Mouse (Mus musculus) forebrain, embryonic 14.5 days (tissue): ENCODE data around the gene Cabcoco1. TPM values are rescaled to one million over a fixed set of nuclear protein-coding genes. Genes with fewer than 3 reads are reported as not detected.

Experiments
- ATAC-seq: fragments of 200-750 bp; cut with Nextera tagmentation; 2 replicates; pipeline ENCODE4 v1.8.0; 2017; ENCODE audit warnings: mild to moderate bottlenecking, moderate library complexity
- DNase-seq: peaks from one replicate; pipeline ENCODE4 v3.0.0-alpha.2; 2015; ENCODE audit warnings: low spot score
- H3K27ac ChIP-seq: fragments of 300-500 bp; sonication (generic); 2 replicates; pipeline ENCODE4 v1.5.1; 2014; ENCODE audit warnings: low read depth, mild to moderate bottlenecking, control low read depth, low read length, moderate library complexity
- H3K27me3 ChIP-seq: fragments of 300-500 bp; sonication (generic); replicated peaks from 2 replicates; pipeline ENCODE4 v1.6.1; 2014; ENCODE audit warnings: low read length, control low read depth, mixed read lengths; ENCODE audit not compliant: control insufficient read depth, insufficient read depth
- H3K36me3 ChIP-seq: fragments of 300-500 bp; sonication (generic); 2 replicates; pipeline ENCODE4 v1.6.1; 2014; ENCODE audit warnings: low read length, control low read depth; ENCODE audit not compliant: control insufficient read depth, insufficient read depth
- H3K4me1 ChIP-seq: fragments of 300-500 bp; sonication (generic); 2 replicates; pipeline ENCODE4 v1.6.1; 2014; ENCODE audit warnings: antibody characterized with exemption, low read length, control low read depth; ENCODE audit not compliant: control insufficient read depth, insufficient read depth
- H3K4me2 ChIP-seq: fragments of 300-500 bp; sonication (generic); 2 replicates; pipeline ENCODE4 v1.6.1; 2014; ENCODE audit warnings: mild to moderate bottlenecking, control low read depth, low read length
- H3K4me3 ChIP-seq: fragments of 300-500 bp; sonication (generic); 2 replicates; pipeline ENCODE4 v1.5.1; 2014; ENCODE audit warnings: low read depth, low read length, control low read depth
- H3K9ac ChIP-seq: fragments of 300-500 bp; sonication (generic); 2 replicates; pipeline ENCODE4 v1.6.1; 2014; ENCODE audit warnings: mild to moderate bottlenecking, low read length, control low read depth, moderate library complexity
- H3K9me3 ChIP-seq: fragments of 300-500 bp; sonication (generic); replicated peaks from 2 replicates; pipeline ENCODE4 v1.6.1; 2016; ENCODE audit warnings: low read length, control low read depth, mixed read lengths; ENCODE audit not compliant: control insufficient read depth
- WGBS: fragments of 180-500 bp; shearing (Covaris S2); extraction: QIAGEN DNeasy Blood & Tissue Kit; methylation state at CpG from one replicate; pipeline ENCODE4 v1.1.7; 2014; 5-methylcytosine and 5-hydroxymethylcytosine counted together
- polyA plus RNA-seq: library from polyadenylated mRNA; unstranded; fragments of >200 nt; fragmentation: Nextera tagmentation; extraction: Ambion mirVana; gene quantifications from 2 replicates; pipeline ENCODE4 v1.2.1, GENCODE M21; 2014

Cabcoco1 gene
- polyA plus RNA-seq, 1 experiment from 2014 or later: 1.1 TPM

DNA sequence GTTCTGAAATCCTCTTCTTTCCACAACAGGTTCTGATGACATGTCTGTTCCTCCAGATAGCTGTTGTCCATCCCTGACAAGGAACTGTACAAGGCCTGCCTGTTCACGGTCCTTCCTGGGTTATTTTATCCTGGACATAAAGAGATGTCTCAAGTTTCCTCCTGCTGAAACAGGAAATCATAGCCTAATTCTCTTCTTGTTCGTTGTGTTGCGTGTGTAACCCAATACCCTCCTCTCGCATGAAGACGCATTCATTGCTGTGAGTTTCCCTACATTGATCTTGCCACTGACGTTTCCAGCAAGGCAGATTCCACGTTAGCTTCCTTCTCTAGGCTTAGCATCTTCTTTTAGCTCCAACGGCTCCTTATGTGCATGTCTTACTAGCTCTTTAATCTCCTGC lies 12.7 kb downstream of the Cabcoco1 start:
- Histone ChIP-seq H3K4me3 (no peak overlapping the region), H3K27me3 (no peaks in the 10 kb centered on the region), H3K9ac (no peak overlapping the region), H3K4me2 (no peak overlapping the region), H3K4me1 (no peaks in the 10 kb centered on the region), H3K27ac (no peak overlapping the region), H3K9me3 (no peaks in the 10 kb centered on the region), H3K36me3 (no peaks in the 10 kb centered on the region)
- 73% methylated on average over 8 of the region's 8 CpGs for WGBS
- no peak for DNase-seq
- no peak for ATAC-seq

DNA sequence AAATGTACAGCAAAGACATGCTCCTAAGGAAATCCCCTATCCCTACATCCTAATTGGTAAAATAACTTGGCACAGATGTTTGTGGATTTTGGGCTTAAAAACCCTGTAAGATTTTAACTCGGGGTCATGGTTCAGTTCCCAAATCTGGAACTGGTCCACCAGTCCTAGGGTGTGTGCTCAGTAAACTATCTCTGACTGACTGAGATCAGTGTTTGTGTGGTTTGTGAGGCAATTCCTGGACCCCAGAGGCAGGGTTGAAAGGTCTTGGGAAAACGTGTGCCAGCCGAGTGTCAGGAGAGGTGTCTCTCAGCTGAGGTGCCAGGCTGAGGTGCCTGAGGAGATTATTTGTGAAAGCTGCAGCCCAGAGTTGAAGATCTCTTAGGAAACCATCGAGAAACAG lies 19.6 kb downstream of the Cabcoco1 start:
- DNase-seq (no peak), ATAC-seq (no peak)
- Histone ChIP-seq H3K9me3 (no peaks in the 10 kb centered on the region), H3K27ac (no peak overlapping the region), H3K4me3 (no peak overlapping the region), H3K9ac (no peak overlapping the region), H3K36me3 (no peaks in the 10 kb centered on the region), H3K4me2 (no peak overlapping the region), H3K4me1 (no peaks in the 10 kb centered on the region), H3K27me3 (no peaks in the 10 kb centered on the region)
- 80% methylated on average over 4 of the region's 4 CpGs for WGBS

DNA sequence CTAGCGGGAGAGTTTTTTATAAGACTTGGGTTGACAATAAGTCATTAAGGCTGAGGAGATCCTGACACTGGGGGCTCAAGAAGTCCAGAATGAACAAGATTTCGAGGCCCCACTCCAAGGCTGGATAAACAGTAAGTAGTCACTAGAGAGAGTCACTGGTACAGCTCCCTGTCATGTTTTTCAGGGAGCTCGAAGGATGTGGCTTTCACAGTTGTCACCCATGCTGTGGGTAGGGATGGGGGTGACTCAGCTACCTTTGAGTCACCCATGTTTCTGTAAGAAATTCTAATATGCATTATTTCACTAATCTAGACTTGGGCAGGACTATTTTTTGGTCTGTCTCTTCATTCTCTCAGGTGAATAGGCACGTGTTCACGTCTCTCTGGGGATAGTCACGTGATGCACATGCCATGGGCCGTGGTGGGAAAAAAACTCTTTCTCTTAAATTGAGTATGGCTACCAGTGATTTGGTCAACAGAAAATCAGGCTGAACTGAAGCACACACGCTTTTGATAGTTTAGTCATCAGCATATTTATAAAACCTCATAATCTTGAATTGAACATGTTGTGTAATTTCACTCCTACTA lies 29.2 kb downstream of the Cabcoco1 start:
- 87% methylated on average over 8 of the region's 8 CpGs for WGBS
- no peak for ATAC-seq

DNA sequence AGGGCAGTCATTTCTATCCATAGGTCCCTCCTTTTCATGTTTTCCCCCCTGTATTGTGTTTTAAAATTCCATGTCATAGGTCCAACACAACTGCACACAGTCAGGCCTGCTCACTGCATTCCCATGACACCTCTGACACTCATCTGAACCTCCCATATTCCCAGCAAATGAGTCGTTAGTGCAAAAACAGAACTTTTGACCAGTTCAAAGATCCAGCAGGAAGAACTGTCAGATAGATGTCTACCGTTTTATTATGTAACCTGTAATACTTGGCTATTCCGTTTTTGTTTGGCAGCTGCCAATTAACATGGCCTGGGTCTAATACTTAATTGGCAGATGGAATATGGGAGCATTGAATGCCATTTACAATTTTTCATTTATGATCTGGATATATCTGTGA lies 34.0 kb downstream of the Cabcoco1 start:
- 92% methylated on average over 3 of the region's 3 CpGs for WGBS
- H3K9me3 ChIP-seq: no peaks in the 10 kb centered on the region
- no peak overlapping the region for H3K9ac ChIP-seq
- no peaks in the 10 kb centered on the region for H3K4me1 ChIP-seq
- H3K4me3 ChIP-seq: no peak overlapping the region
- no peak overlapping the region for H3K27ac ChIP-seq
- H3K36me3 ChIP-seq: no peaks in the 10 kb centered on the region
- no peak overlapping the region for H3K4me2 ChIP-seq
- no peaks in the 10 kb centered on the region for H3K27me3 ChIP-seq
- no peak for ATAC-seq
- no peak for DNase-seq

More for the DNA sequence above, 29.2 kb downstream of the Cabcoco1 start:
- Histone ChIP-seq H3K9ac (no peak overlapping the region), H3K36me3 (no peaks in the 10 kb centered on the region), H3K4me2 (no peak overlapping the region), H3K4me1 (no peaks in the 10 kb centered on the region), H3K9me3 (no peaks in the 10 kb centered on the region), H3K4me3 (no peak overlapping the region), H3K27me3 (no peaks in the 10 kb centered on the region), H3K27ac (no peak overlapping the region)
- no peak for DNase-seq

DNA sequence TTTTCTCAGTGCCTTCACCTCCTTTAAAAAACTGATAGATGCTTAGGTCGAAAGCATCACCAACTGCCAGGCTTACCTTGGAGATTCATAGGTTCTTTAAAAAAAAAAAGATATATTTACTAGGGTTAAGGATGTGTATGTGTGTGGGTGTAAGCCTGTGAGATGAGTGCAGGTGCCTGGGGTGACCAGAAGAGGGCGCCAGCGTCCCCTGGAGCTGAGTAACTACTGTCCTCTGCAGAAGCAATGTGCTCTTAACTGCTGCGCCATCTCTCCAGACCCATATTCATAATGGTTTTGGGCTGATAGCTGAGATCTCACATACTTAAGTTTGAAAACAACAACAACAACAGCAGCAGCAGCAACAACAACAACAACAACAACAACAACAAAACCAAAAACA lies 35.5 kb downstream of the Cabcoco1 start:
- H3K9ac ChIP-seq: no peak overlapping the region
- no peaks in the 10 kb centered on the region for H3K9me3 ChIP-seq
- whole genome bisulfite sequencing: 87% methylated on average over 4 of the region's 4 CpGs
- no peaks in the 10 kb centered on the region for H3K4me1 ChIP-seq
- no peak overlapping the region for H3K27ac ChIP-seq
- no peaks in the 10 kb centered on the region for H3K36me3 ChIP-seq
- H3K27me3 ChIP-seq: no peaks in the 10 kb centered on the region
- ATAC-seq (no peak), DNase-seq (no peak)
- H3K4me3 ChIP-seq: no peak overlapping the region
- no peak overlapping the region for H3K4me2 ChIP-seq

DNA sequence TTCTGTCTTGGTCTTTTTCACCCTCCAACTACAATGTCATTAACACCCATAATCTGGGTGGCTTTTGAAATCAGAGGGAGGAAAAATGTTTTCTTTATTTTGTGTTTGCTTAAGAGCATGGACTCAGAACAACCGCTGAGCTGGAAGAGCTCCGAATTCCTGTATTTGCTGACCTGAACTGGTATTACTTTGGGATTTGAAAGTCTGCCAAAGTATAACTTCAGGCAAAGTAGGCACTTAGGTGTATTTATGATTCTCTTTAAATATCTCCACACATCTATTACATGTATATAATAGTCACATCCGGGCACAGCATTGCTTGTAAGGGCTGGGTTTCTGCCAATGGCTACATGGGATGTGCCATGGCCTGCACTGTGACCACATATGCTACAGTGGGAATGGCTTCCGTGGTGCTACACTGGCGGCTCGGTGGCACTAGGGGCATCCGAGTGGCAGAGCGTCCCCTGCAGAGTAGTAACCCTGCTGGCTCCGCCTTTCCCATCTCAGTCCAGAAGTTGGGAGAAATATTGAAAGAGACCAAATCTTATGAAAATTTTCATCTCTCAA lies 37.0 kb downstream of the Cabcoco1 start:
- H3K4me2 ChIP-seq: no peak overlapping the region
- H3K9me3 ChIP-seq: no peaks in the 10 kb centered on the region
- WGBS: 91% methylated on average over 9 of the region's 9 CpGs
- no peaks in the 10 kb centered on the region for H3K27me3 ChIP-seq
- H3K4me1 ChIP-seq: no peaks in the 10 kb centered on the region
- no peaks in the 10 kb centered on the region for H3K36me3 ChIP-seq
- DNase-seq (no peak), ATAC-seq (no peak)
- H3K4me3 ChIP-seq: no peak overlapping the region
- no peak overlapping the region for H3K27ac ChIP-seq
- no peak overlapping the region for H3K9ac ChIP-seq

DNA sequence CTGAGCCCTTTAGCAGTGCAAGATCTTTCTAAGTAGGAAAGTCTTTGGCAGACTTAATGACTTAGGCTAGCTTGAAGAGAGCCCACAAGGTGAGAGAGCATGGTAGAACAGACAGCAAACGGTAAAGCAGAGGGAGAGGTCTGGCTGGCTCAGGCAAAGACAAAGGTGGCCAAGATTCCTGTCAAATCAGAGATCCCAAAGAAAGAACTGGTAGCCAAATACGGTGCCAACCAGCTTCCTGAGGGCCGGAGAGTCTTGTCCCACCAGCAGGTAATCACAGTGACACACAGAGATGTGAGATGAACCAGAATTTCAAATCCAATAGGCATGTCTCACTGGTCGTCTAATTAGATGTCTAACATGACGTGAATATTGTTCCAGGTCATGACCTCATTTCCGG lies 40.6 kb downstream of the Cabcoco1 start:
- no peak overlapping the region for H3K27ac ChIP-seq
- no peaks in the 10 kb centered on the region for H3K27me3 ChIP-seq
- ATAC-seq (no peak), DNase-seq (no peak)
- no peak overlapping the region for H3K4me3 ChIP-seq
- H3K9me3 ChIP-seq: no peaks in the 10 kb centered on the region
- no peak overlapping the region for H3K4me2 ChIP-seq
- H3K9ac ChIP-seq: no peak overlapping the region
- no peaks in the 10 kb centered on the region for H3K4me1 ChIP-seq
- WGBS: 80% methylated on average over 6 of the region's 6 CpGs
- no peaks in the 10 kb centered on the region for H3K36me3 ChIP-seq

DNA sequence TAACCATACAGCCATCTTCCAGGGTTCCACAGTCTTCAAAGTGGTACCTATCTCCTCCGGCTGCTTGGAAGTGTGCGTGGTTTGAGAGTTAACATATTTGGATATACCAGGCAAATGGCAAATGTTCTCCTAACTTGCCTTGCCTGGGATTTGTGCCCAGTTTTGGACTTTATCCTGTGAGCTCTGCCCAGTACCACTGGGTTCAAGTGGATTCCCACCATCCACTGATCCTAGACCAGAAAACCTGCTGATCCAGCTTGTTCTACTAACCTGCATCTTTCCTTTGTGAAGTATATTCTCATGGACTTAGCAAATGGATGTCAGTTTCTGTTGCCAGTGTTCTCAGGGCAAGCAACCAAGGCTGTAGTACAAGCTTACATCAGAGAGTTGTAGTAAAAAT lies 46.5 kb downstream of the Cabcoco1 start:
- DNase-seq (no peak), ATAC-seq (no peak)
- H3K4me2 ChIP-seq: no peak overlapping the region
- H3K4me3 ChIP-seq: no peak overlapping the region
- no peak overlapping the region for H3K27ac ChIP-seq
- no peaks in the 10 kb centered on the region for H3K36me3 ChIP-seq
- WGBS: 90% methylated on average over 2 of the region's 2 CpGs
- H3K9ac ChIP-seq: no peak overlapping the region
- H3K9me3 ChIP-seq: no peaks in the 10 kb centered on the region
- no peaks in the 10 kb centered on the region for H3K4me1 ChIP-seq
- no peaks in the 10 kb centered on the region for H3K27me3 ChIP-seq

DNA sequence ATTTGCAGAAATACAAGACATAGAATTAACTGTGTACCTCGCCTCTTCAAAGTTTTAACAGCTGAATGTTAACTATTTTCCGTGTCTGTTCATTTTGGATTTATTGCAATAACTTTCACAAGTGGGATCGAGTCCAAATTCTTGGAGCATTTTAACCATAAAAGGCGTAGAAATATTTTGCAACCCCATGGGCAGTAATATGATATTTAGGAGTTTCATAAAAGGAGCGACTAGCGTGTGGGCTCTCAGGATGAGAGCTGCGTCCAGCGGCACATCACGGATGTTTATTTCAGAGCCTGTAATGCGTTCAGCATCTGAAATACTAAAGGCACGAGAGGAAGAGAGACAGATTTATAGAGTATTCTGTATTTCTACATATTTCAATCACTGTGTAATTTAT lies 50.1 kb downstream of the Cabcoco1 start:
- Histone ChIP-seq H3K9ac (no peak overlapping the region), H3K27ac (no peak overlapping the region), H3K9me3 (no peaks in the 10 kb centered on the region), H3K27me3 (no peaks in the 10 kb centered on the region), H3K4me1 (no peaks in the 10 kb centered on the region), H3K4me3 (no peak overlapping the region), H3K4me2 (no peak overlapping the region), H3K36me3 (no peaks in the 10 kb centered on the region)
- WGBS: 92% methylated on average over 11 of the region's 11 CpGs
- ATAC-seq (no peak), DNase-seq (no peak)
